Mouse (Mus musculus): Measurements from ENCODE around the gene Col9a2. TPM values are rescaled to one million over a fixed set of nuclear protein-coding genes. Genes with fewer than 3 reads are reported as not detected.

The Col9a2 gene
- total and polyA plus RNA-seq, 2 experiments: not detected

DNA sequence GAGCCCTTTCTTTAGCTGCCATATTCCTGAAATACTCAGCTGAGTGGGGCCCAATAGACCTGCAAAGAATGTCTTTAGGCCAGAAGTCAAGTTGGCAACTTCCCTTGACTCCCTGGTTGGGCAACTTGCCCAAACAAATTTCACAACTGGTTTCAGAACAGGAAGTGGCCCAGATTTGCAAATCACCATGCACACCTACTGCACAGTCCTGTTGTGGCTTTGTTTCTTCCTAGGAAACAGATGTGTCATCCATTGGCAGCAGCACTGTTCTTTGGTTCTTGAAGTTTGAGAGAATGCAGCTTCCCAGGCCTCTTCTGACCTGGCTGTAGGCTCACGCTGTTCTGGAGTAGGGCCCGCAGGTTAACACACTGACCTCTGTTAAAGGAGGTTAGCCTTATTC lies 15.2 kb upstream of the Col9a2 start:
- TF ChIP-seq POLR2A (IDR thresholded peaks at IDR 0.05; ENCODE audit: extremely low read depth, insufficient read depth, low read length) (no peak), CTCF (IDR thresholded peaks at IDR 0.05; ENCODE audit: low read depth, low read length) (no peak)
- Histone ChIP-seq H3K27ac (replicated peaks; ENCODE audit: insufficient read depth, low read depth, low read length) (peak overlapping the region; percentile 65), H3K4me3 (ENCODE audit: insufficient read depth, low read depth, low read length) (no peak overlapping the region), H3K4me1 (ENCODE audit: control insufficient read depth, insufficient read depth, low read length) (peaks cover 14% of the 10 kb centered on the region), H3K79me2 (ENCODE audit: control insufficient read depth, insufficient read depth, low read length) (no peaks in the 10 kb centered on the region), H3K36me3 (ENCODE audit: control insufficient read depth, insufficient read depth, low read length) (no peaks in the 10 kb centered on the region), H3K9ac (ENCODE audit: low read depth, low read length) (no peak overlapping the region), H3K27me3 (ENCODE audit: control insufficient read depth, insufficient read depth, low read length) (no peaks in the 10 kb centered on the region)
- 7% methylated on average over 2 of the region's 2 CpGs for WGBS
- DNase-seq (ENCODE audit: extremely low read depth, low read depth, low spot score): peak; percentile 95

DNA sequence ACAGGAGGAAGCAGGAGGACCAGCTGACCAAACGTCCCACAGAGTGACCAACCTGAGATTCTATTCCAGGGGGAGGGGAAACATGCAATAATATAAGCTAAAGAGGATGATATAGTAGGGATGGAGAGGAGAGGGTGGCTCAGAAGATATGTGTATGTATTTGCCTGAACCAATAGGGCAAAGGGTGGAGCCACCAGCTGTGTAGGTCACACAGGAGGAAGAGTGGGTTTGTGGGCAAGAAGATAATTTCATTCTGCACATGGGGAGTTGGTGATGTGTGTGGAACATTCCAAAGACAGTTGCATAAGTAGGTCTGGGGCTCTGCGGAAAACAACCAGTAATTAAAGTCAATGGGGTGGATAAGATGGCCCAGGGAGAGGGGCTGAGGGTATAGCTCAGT lies 13.5 kb upstream of the Col9a2 start:
- Histone ChIP-seq H3K36me3 (ENCODE audit: control insufficient read depth, insufficient read depth, low read length) (no peaks in the 10 kb centered on the region), H3K27me3 (ENCODE audit: control insufficient read depth, insufficient read depth, low read length) (no peaks in the 10 kb centered on the region), H3K4me3 (ENCODE audit: insufficient read depth, low read depth, low read length) (no peak overlapping the region), H3K4me1 (ENCODE audit: control insufficient read depth, insufficient read depth, low read length) (peaks cover 14% of the 10 kb centered on the region), H3K9ac (ENCODE audit: low read depth, low read length) (no peak overlapping the region), H3K79me2 (ENCODE audit: control insufficient read depth, insufficient read depth, low read length) (no peaks in the 10 kb centered on the region), H3K27ac (replicated peaks; ENCODE audit: insufficient read depth, low read depth, low read length) (no peak overlapping the region)
- TF ChIP-seq CTCF (IDR thresholded peaks at IDR 0.05; ENCODE audit: low read depth, low read length) (no peak), POLR2A (IDR thresholded peaks at IDR 0.05; ENCODE audit: extremely low read depth, insufficient read depth, low read length) (no peak)
- WGBS: 83% methylated on average over 2 of the region's 2 CpGs
- no peak for DNase-seq (ENCODE audit: extremely low read depth, low read depth, low spot score)

DNA sequence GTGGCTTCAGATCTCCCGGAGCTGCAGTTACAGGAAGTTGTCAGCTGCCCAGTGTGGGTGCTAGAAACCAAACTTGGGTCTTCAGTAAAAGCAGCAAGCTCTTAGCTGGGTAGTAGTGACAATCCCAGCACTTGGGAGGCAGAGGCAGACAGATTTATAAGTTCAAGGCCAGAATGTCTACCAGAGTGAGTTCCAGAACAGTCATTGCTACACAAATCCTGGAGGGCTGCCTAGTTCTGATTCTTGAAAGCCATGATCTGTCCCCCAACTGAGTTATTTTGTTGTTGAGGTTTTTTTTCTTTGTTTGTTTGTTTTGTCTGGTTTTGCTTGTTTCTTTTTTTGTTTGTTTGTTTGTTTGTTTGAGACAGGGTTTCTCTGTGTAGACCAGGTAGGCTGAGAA lies 11.0 kb upstream of the Col9a2 start:
- Histone ChIP-seq H3K79me2 (ENCODE audit: control insufficient read depth, insufficient read depth, low read length) (no peaks in the 10 kb centered on the region), H3K27ac (replicated peaks; ENCODE audit: insufficient read depth, low read depth, low read length) (no peak overlapping the region), H3K36me3 (ENCODE audit: control insufficient read depth, insufficient read depth, low read length) (no peaks in the 10 kb centered on the region), H3K4me3 (ENCODE audit: insufficient read depth, low read depth, low read length) (no peak overlapping the region), H3K27me3 (ENCODE audit: control insufficient read depth, insufficient read depth, low read length) (no peaks in the 10 kb centered on the region), H3K4me1 (ENCODE audit: control insufficient read depth, insufficient read depth, low read length) (peaks cover 12% of the 10 kb centered on the region), H3K9ac (ENCODE audit: low read depth, low read length) (no peak overlapping the region)
- no peak for DNase-seq (ENCODE audit: extremely low read depth, low read depth, low spot score)
- WGBS: 95% methylated on average over 1 of the region's 1 CpGs
- TF ChIP-seq CTCF (IDR thresholded peaks at IDR 0.05; ENCODE audit: low read depth, low read length) (no peak), POLR2A (IDR thresholded peaks at IDR 0.05; ENCODE audit: extremely low read depth, insufficient read depth, low read length) (no peak)

DNA sequence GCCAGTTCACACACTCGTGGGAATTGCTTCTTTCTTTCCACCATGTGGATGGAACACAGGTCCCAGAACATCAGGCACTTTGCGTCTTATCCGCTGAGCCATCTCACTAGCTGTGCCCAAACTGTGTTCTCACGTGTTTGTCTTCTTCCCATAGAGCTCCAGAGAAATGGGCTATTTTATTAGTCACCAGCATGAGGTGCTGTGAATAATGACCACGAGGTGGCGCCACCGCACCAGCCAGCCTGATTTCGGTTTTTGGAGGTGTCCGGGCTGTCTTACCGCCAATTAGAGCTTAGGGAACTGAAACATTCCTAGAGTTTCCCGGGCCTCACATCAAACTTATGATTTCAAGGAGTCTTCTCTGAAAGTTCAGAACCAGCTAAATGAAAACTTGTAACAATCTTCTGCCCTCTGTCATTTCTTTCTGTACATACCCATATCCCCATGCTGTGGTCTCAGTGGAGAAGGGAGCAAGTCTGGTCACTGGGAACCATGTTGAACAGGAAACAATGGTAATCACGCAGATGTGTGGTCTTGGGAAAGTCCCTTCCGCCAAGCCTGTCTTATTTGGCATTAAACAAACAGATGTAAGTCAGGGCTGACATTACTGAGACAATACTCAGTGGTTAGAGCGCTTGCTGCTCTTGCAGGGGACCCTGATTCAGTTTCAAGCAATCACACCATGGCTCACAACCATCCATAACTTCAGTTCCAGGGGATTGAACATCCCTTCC lies 10.4 kb upstream of the Col9a2 start:
- H3K9ac ChIP-seq (ENCODE audit: low read depth, low read length): no peak overlapping the region
- H3K4me1 ChIP-seq (ENCODE audit: control insufficient read depth, insufficient read depth, low read length): peaks cover 9% of the 10 kb centered on the region
- TF ChIP-seq CTCF (IDR thresholded peaks at IDR 0.05; ENCODE audit: low read depth, low read length) (peak; percentile 86), POLR2A (IDR thresholded peaks at IDR 0.05; ENCODE audit: extremely low read depth, insufficient read depth, low read length) (no peak)
- H3K4me3 ChIP-seq (ENCODE audit: insufficient read depth, low read depth, low read length): no peak overlapping the region
- H3K36me3 ChIP-seq (ENCODE audit: control insufficient read depth, insufficient read depth, low read length): no peaks in the 10 kb centered on the region
- no peaks in the 10 kb centered on the region for H3K79me2 ChIP-seq (ENCODE audit: control insufficient read depth, insufficient read depth, low read length)
- DNase-seq (ENCODE audit: extremely low read depth, low read depth, low spot score): no peak
- 46% methylated on average over 14 of the region's 14 CpGs for WGBS
- H3K27ac ChIP-seq (replicated peaks; ENCODE audit: insufficient read depth, low read depth, low read length): no peak overlapping the region
- H3K27me3 ChIP-seq (ENCODE audit: control insufficient read depth, insufficient read depth, low read length): no peaks in the 10 kb centered on the region

DNA sequence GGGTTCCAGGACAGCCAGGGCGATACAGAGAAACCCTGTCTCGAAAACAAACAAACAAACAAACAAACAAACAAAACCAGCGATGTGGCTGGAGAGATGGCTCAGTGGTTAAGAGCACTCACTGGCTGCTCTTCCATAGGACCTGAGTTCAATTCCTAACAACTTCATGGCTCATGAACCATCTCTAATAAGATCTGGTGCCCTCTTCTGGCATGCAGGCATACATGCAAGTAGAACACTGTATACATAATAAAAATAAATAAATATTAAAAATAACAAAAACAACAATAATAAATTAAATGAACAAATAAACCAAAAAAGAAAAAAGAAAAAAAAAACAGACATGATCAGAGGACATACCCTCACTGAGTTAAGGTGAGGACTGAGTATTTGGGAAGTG lies 9.6 kb upstream of the Col9a2 start:
- no peaks in the 10 kb centered on the region for H3K36me3 ChIP-seq (ENCODE audit: control insufficient read depth, insufficient read depth, low read length)
- no peaks in the 10 kb centered on the region for H3K79me2 ChIP-seq (ENCODE audit: control insufficient read depth, insufficient read depth, low read length)
- H3K4me1 ChIP-seq (ENCODE audit: control insufficient read depth, insufficient read depth, low read length): peaks cover 3% of the 10 kb centered on the region
- H3K27ac ChIP-seq (replicated peaks; ENCODE audit: insufficient read depth, low read depth, low read length): no peak overlapping the region
- TF ChIP-seq POLR2A (IDR thresholded peaks at IDR 0.05; ENCODE audit: extremely low read depth, insufficient read depth, low read length): no peak
- no peak for TF ChIP-seq CTCF (IDR thresholded peaks at IDR 0.05; ENCODE audit: low read depth, low read length)
- H3K27me3 ChIP-seq (ENCODE audit: control insufficient read depth, insufficient read depth, low read length): no peaks in the 10 kb centered on the region
- no peak for DNase-seq (ENCODE audit: extremely low read depth, low read depth, low spot score)
- H3K4me3 ChIP-seq (ENCODE audit: insufficient read depth, low read depth, low read length): no peak overlapping the region
- WGBS: 71% methylated on average over 3 of the region's 3 CpGs
- no peak overlapping the region for H3K9ac ChIP-seq (ENCODE audit: low read depth, low read length)

DNA sequence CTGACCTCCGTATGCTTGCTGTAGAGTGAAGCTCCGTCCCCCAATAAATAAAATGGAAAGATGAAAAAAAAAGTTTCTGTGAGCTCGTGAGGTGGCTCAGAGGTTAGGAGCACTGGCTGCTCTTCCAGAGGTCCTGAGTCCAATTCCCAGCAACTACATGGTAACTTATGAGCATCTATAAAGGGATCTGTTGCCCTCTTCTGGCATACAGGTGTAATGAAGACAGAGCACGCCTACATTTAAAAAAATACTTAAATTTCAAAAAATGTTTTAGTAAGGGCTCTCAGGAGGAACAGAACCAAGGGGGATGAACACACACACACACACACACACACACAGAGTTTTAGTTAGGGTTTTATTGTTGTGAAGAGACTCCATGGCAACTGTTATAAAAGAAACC lies 7.7 kb upstream of the Col9a2 start:
- Histone ChIP-seq H3K79me2 (ENCODE audit: control insufficient read depth, insufficient read depth, low read length) (no peaks in the 10 kb centered on the region), H3K4me3 (ENCODE audit: insufficient read depth, low read depth, low read length) (no peak overlapping the region), H3K36me3 (ENCODE audit: control insufficient read depth, insufficient read depth, low read length) (no peaks in the 10 kb centered on the region), H3K27ac (replicated peaks; ENCODE audit: insufficient read depth, low read depth, low read length) (no peak overlapping the region), H3K9ac (ENCODE audit: low read depth, low read length) (no peak overlapping the region), H3K4me1 (ENCODE audit: control insufficient read depth, insufficient read depth, low read length) (no peaks in the 10 kb centered on the region), H3K27me3 (ENCODE audit: control insufficient read depth, insufficient read depth, low read length) (no peaks in the 10 kb centered on the region)
- TF ChIP-seq CTCF (IDR thresholded peaks at IDR 0.05; ENCODE audit: low read depth, low read length) (peak; percentile 5; the same call in 1 of the 2 replicates), POLR2A (IDR thresholded peaks at IDR 0.05; ENCODE audit: extremely low read depth, insufficient read depth, low read length) (no peak)
- 62% methylated on average over 4 of the region's 4 CpGs for WGBS
- no peak for DNase-seq (ENCODE audit: extremely low read depth, low read depth, low spot score)
